Mouse (Mus musculus) forebrain, embryonic 11.5 days (tissue): ENCODE data around the gene Flvcr2. TPM values are rescaled to one million over a fixed set of nuclear protein-coding genes. Genes with fewer than 3 reads are reported as not detected.

Experiments used
- ATAC-seq: fragments of 200-750 bp; cut with Nextera tagmentation; replicated peaks from 2 replicates; pipeline ENCODE4 v1.8.0; 2017; ENCODE audit warnings: moderate TSS enrichment; ENCODE audit not compliant: low FRiP score
- DNase-seq: peaks from one replicate; pipeline ENCODE4 v3.0.0-alpha.2; 2017; ENCODE audit warnings: low spot score
- H3K27ac ChIP-seq: fragments of 300-500 bp; sonication (generic); 2 replicates; pipeline ENCODE4 v1.5.1; 2014; ENCODE audit warnings: low read depth, low read length
- H3K27me3 ChIP-seq: fragments of 300-500 bp; sonication (generic); 2 replicates; pipeline ENCODE4 v1.6.1; 2014; ENCODE audit warnings: mild to moderate bottlenecking, low read length, mixed read lengths; ENCODE audit not compliant: control insufficient read depth, insufficient read depth
- H3K36me3 ChIP-seq: fragments of 300-500 bp; sonication (generic); 2 replicates; pipeline ENCODE4 v1.6.1; 2014; ENCODE audit warnings: mild to moderate bottlenecking, low read length, moderate library complexity, mixed read lengths; ENCODE audit not compliant: control insufficient read depth, insufficient read depth
- H3K4me1 ChIP-seq: fragments of 300-500 bp; sonication (generic); replicated peaks from 2 replicates; pipeline ENCODE4 v1.6.1; 2014; ENCODE audit warnings: low read length, mixed read lengths; ENCODE audit not compliant: control insufficient read depth, insufficient read depth
- H3K4me2 ChIP-seq: fragments of 300-500 bp; sonication (generic); 2 replicates; pipeline ENCODE4 v1.6.1; 2014; ENCODE audit warnings: low read depth, mild to moderate bottlenecking, low read length, moderate library complexity, mixed read lengths; ENCODE audit not compliant: severe bottlenecking
- H3K4me3 ChIP-seq: fragments of 300-500 bp; sonication (generic); 2 replicates; pipeline ENCODE4 v1.5.1; 2014; ENCODE audit warnings: low read depth, low read length
- H3K9ac ChIP-seq: fragments of 300-500 bp; sonication (generic); 2 replicates; pipeline ENCODE4 v1.6.1; 2014; ENCODE audit warnings: low read length
- H3K9me3 ChIP-seq: fragments of 300-500 bp; sonication (generic); 2 replicates; pipeline ENCODE4 v1.6.1; 2016; ENCODE audit warnings: low read length, mixed read lengths; ENCODE audit not compliant: control insufficient read depth
- WGBS: fragments of 180-500 bp; shearing (Covaris S2); extraction: QIAGEN DNeasy Blood & Tissue Kit; methylation state at CpG from one replicate; pipeline ENCODE4 v1.1.7; 2014; 5-methylcytosine and 5-hydroxymethylcytosine counted together
- polyA plus RNA-seq: library from polyadenylated mRNA; unstranded; fragments of >200 nt; fragmentation: Nextera tagmentation; extraction: Ambion mirVana; gene quantifications from 2 replicates; pipeline ENCODE4 v1.2.1, GENCODE M21; 2014

Gene Flvcr2
- polyA plus RNA-seq, 1 experiment from 2014 or later: 0.84 TPM

GRCm38 (mm10) chr12:85839371-85840000, 93.1 kb downstream of the Flvcr2 start:
- H3K36me3 ChIP-seq: no peaks in the 10 kb centered on the region
- H3K27me3 ChIP-seq: no peaks in the 10 kb centered on the region
- H3K4me1 ChIP-seq: no peaks in the 10 kb centered on the region; the same call in 1 of the 2 replicates
- H3K4me3 ChIP-seq: no peak overlapping the region
- H3K9ac ChIP-seq: no peak overlapping the region
- H3K27ac ChIP-seq: no peak overlapping the region
- DNase-seq (no peak), ATAC-seq (no peak)
- H3K4me2 ChIP-seq: no peak overlapping the region
- WGBS: 91% methylated on average over 12 of the region's 12 CpGs
- no peaks in the 10 kb centered on the region for H3K9me3 ChIP-seq

- Histone ChIP-seq H3K9me3 (no peaks in the 10 kb centered on the region), H3K4me3 (no peak overlapping the region), H3K4me1 (no peaks in the 10 kb centered on the region), H3K36me3 (no peaks in the 10 kb centered on the region; the same call in 1 of the 2 replicates), H3K9ac (no peak overlapping the region), H3K4me2 (no peak overlapping the region), H3K27me3 (no peaks in the 10 kb centered on the region), H3K27ac (no peak overlapping the region)
- WGBS: 83% methylated on average over 7 of the region's 7 CpGs
- ATAC-seq: no peak
- no peak for DNase-seq
Observed at GRCm38 (mm10) chr12:85848164-85848958, 102.0 kb downstream of the Flvcr2 start.

- Histone ChIP-seq H3K27ac (no peak overlapping the region), H3K4me3 (no peak overlapping the region), H3K9me3 (no peaks in the 10 kb centered on the region), H3K36me3 (no peaks in the 10 kb centered on the region; the same call in 1 of the 2 replicates), H3K4me2 (no peak overlapping the region), H3K27me3 (no peaks in the 10 kb centered on the region), H3K4me1 (no peaks in the 10 kb centered on the region), H3K9ac (no peak overlapping the region)
- DNase-seq (no peak), ATAC-seq (no peak)
- WGBS: 85% methylated on average over 8 of the region's 8 CpGs
Observed at GRCm38 (mm10) chr12:85850661-85851060, 104.3 kb downstream of the Flvcr2 start.

- no peaks in the 10 kb centered on the region for H3K27me3 ChIP-seq
- H3K4me3 ChIP-seq: no peak overlapping the region
- H3K9me3 ChIP-seq: no peaks in the 10 kb centered on the region
- no peak overlapping the region for H3K27ac ChIP-seq
- 93% methylated on average over 4 of the region's 4 CpGs for WGBS
- H3K36me3 ChIP-seq: no peaks in the 10 kb centered on the region; the same call in 1 of the 2 replicates
- no peak overlapping the region for H3K9ac ChIP-seq
- no peaks in the 10 kb centered on the region for H3K4me1 ChIP-seq
- no peak for ATAC-seq
- no peak for DNase-seq
- H3K4me2 ChIP-seq: no peak overlapping the region
Observed at GRCm38 (mm10) chr12:85853836-85854235, 107.5 kb downstream of the Flvcr2 start.

GRCm38 (mm10) chr12:85854271-85854670, 107.9 kb downstream of the Flvcr2 start:
- DNase-seq: no peak
- Histone ChIP-seq H3K27ac (no peak overlapping the region), H3K4me1 (no peaks in the 10 kb centered on the region), H3K9ac (no peak overlapping the region), H3K36me3 (no peaks in the 10 kb centered on the region; the same call in 1 of the 2 replicates), H3K9me3 (no peaks in the 10 kb centered on the region), H3K4me3 (no peak overlapping the region), H3K4me2 (no peak overlapping the region), H3K27me3 (no peaks in the 10 kb centered on the region)
- no peak for ATAC-seq
- 92% methylated on average over 1 of the region's 1 CpGs for WGBS

GRCm38 (mm10) chr12:85857300-85857699, 111.0 kb downstream of the Flvcr2 start:
- 90% methylated on average over 7 of the region's 7 CpGs for WGBS
- DNase-seq (no peak), ATAC-seq (no peak)
- H3K36me3 ChIP-seq: no peaks in the 10 kb centered on the region; the same call in 1 of the 2 replicates
- H3K4me1 ChIP-seq: no peaks in the 10 kb centered on the region
- H3K27me3 ChIP-seq: no peaks in the 10 kb centered on the region
- H3K4me3 ChIP-seq: no peak overlapping the region
- H3K27ac ChIP-seq: no peak overlapping the region
- H3K4me2 ChIP-seq: no peak overlapping the region
- no peaks in the 10 kb centered on the region for H3K9me3 ChIP-seq
- H3K9ac ChIP-seq: no peak overlapping the region

- Histone ChIP-seq H3K4me2 (no peak overlapping the region), H3K9ac (no peak overlapping the region), H3K4me3 (no peak overlapping the region), H3K27me3 (no peaks in the 10 kb centered on the region), H3K36me3 (no peaks in the 10 kb centered on the region; the same call in 1 of the 2 replicates), H3K27ac (no peak overlapping the region), H3K4me1 (no peaks in the 10 kb centered on the region), H3K9me3 (no peaks in the 10 kb centered on the region)
- ATAC-seq: no peak
- no peak for DNase-seq
- WGBS: 92% methylated on average over 3 of the region's 3 CpGs
Observed at GRCm38 (mm10) chr12:85859111-85859510, 112.8 kb downstream of the Flvcr2 start.

- H3K9me3 ChIP-seq: no peaks in the 10 kb centered on the region
Observed at GRCm38 (mm10) chr12:85859511-85860189, 113.3 kb downstream of the Flvcr2 start.

More at GRCm38 (mm10) chr12:85859511-85860189, 113.3 kb downstream of the Flvcr2 start:
- no peak overlapping the region for H3K4me3 ChIP-seq
- H3K36me3 ChIP-seq: no peaks in the 10 kb centered on the region; the same call in 1 of the 2 replicates
- H3K27ac ChIP-seq: no peak overlapping the region
- 52% methylated on average over 3 of the region's 3 CpGs for WGBS
- no peaks in the 10 kb centered on the region for H3K27me3 ChIP-seq
- H3K4me2 ChIP-seq: no peak overlapping the region
- no peaks in the 10 kb centered on the region for H3K4me1 ChIP-seq
- no peak overlapping the region for H3K9ac ChIP-seq
- ATAC-seq: no peak
- DNase-seq: no peak
